Mouse (Mus musculus) hindbrain, embryonic 16.5 days (tissue): ENCODE data around the gene Maml2. TPM values are rescaled to one million over a fixed set of nuclear protein-coding genes. Genes with fewer than 3 reads are reported as not detected.

Source experiments
- ATAC-seq: fragments of 200-750 bp; cut with Nextera tagmentation; 2 replicates; pipeline ENCODE4 v1.8.0; 2017; ENCODE audit warnings: moderate TSS enrichment, moderate library complexity
- H3K27ac ChIP-seq: fragments of 300-500 bp; sonication (generic); 2 replicates; pipeline ENCODE4 v1.5.1; 2014; ENCODE audit warnings: low read depth, mild to moderate bottlenecking, control low read depth, low read length, moderate library complexity
- H3K27me3 ChIP-seq: fragments of 300-500 bp; sonication (generic); replicated peaks from 2 replicates; pipeline ENCODE4 v1.6.1; 2014; ENCODE audit warnings: low read length; ENCODE audit not compliant: control insufficient read depth, insufficient read depth
- H3K36me3 ChIP-seq: fragments of 300-500 bp; sonication (generic); 2 replicates; pipeline ENCODE4 v1.6.1; 2014; ENCODE audit warnings: mild to moderate bottlenecking, low read length, moderate library complexity, mixed read lengths; ENCODE audit not compliant: control insufficient read depth, insufficient read depth
- H3K4me1 ChIP-seq: fragments of 300-500 bp; sonication (generic); 2 replicates; pipeline ENCODE4 v1.6.1; 2014; ENCODE audit warnings: low read depth, low read length; ENCODE audit not compliant: control insufficient read depth, insufficient read depth
- H3K4me2 ChIP-seq: fragments of 300-500 bp; sonication (generic); 2 replicates; pipeline ENCODE4 v1.6.1; 2014; ENCODE audit warnings: mild to moderate bottlenecking, low read length, control low read depth, moderate library complexity
- H3K4me3 ChIP-seq: fragments of 300-500 bp; sonication (generic); 2 replicates; pipeline ENCODE4 v1.5.1; 2014; ENCODE audit warnings: mild to moderate bottlenecking, low read length, control low read depth, moderate library complexity
- H3K9ac ChIP-seq: fragments of 300-500 bp; sonication (generic); 2 replicates; pipeline ENCODE4 v1.6.1; 2014; ENCODE audit warnings: low read depth, mild to moderate bottlenecking, control low read depth, low read length, moderate library complexity
- H3K9me3 ChIP-seq: fragments of 300-500 bp; sonication (generic); 2 replicates; pipeline ENCODE4 v1.6.1; 2014; ENCODE audit warnings: mild to moderate bottlenecking, low read length, moderate library complexity; ENCODE audit not compliant: control insufficient read depth
- whole genome bisulfite sequencing: fragments of 180-500 bp; shearing (Covaris S2); extraction: QIAGEN DNeasy Blood & Tissue Kit; methylation state at CpG from one replicate; pipeline ENCODE4 v1.1.7; 2014; 5-methylcytosine and 5-hydroxymethylcytosine counted together
- polyA plus RNA-seq: library from polyadenylated mRNA; unstranded; fragments of >200 nt; fragmentation: Nextera tagmentation; extraction: Ambion mirVana; gene quantifications from 2 replicates; pipeline ENCODE4 v1.2.1, GENCODE M21; 2015

Maml2 gene
- polyA plus RNA-seq, 1 experiment from 2014 or later = 10.8 TPM

DNA sequence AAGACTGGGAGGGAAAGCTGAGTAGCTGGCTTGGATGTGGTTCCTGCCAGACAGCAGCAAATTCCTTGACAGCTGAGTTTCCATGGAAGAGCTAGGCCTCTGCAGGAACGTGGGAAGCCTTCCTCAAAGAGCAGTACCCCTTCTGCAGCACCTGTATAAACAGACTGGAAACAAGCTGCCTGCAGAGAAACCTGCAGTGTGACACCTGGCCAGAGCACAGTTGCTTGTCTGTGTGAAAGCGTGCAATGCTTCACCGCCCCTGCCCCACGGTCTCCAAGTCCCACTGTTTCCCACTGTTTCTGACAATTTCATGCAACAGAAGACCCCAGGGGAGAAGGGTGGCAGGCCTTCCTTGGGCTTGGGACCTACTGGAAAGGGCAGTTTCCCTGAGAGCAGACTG is 241.8 kb downstream of the Maml2 start:
- Histone ChIP-seq H3K4me1 (peaks cover 6% of the 10 kb centered on the region), H3K4me2 (no peak overlapping the region), H3K27me3 (no peaks in the 10 kb centered on the region), H3K36me3 (no peaks in the 10 kb centered on the region), H3K9ac (peak overlapping the region; percentile 5; the same call in 1 of the 2 replicates), H3K27ac (no peak overlapping the region), H3K4me3 (no peak overlapping the region), H3K9me3 (no peaks in the 10 kb centered on the region)
- WGBS = 37% methylated on average over 4 of the region's 4 CpGs
- ATAC-seq = no peak

GRCm38 (mm10) chr9:13540227-13540626 is 242.5 kb downstream of the Maml2 start:
- no peak overlapping the region for H3K9ac ChIP-seq
- WGBS = 87% methylated on average over 2 of the region's 2 CpGs
- no peaks in the 10 kb centered on the region for H3K36me3 ChIP-seq
- H3K27me3 ChIP-seq = no peaks in the 10 kb centered on the region
- no peaks in the 10 kb centered on the region for H3K9me3 ChIP-seq
- no peak overlapping the region for H3K4me2 ChIP-seq
- H3K4me3 ChIP-seq = no peak overlapping the region
- H3K4me1 ChIP-seq = peaks cover 6% of the 10 kb centered on the region
- ATAC-seq = no peak
- no peak overlapping the region for H3K27ac ChIP-seq

GRCm38 (mm10) chr9:13540781-13541180 is 243.0 kb downstream of the Maml2 start:
- no peak for ATAC-seq
- no peaks in the 10 kb centered on the region for H3K36me3 ChIP-seq
- no peaks in the 10 kb centered on the region for H3K9me3 ChIP-seq
- peaks cover 5% of the 10 kb centered on the region for H3K4me1 ChIP-seq
- no peaks in the 10 kb centered on the region for H3K27me3 ChIP-seq
- H3K4me3 ChIP-seq = no peak overlapping the region
- H3K27ac ChIP-seq = no peak overlapping the region
- H3K9ac ChIP-seq = no peak overlapping the region
- no peak overlapping the region for H3K4me2 ChIP-seq
- 63% methylated on average over 6 of the region's 6 CpGs for WGBS

DNA sequence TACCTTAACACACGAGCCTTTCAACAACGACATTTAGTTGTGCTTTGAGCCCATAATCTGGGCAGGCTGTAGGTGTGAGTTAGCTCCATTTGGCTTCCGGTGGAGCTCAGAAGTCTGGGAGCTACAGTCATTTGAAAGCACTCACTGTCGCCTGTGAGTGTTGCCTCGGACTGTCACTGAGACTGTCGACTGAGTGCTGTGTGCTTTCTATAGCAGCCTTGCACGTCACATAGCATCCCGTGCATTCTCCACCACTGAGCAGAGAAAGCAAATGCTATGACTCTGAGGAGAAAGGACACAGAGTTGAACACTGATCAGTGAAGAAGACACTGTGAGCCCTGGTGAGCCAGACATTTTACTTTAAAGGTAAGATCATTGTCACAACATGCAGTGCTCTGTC is 245.4 kb downstream of the Maml2 start:
- 24% methylated on average over 8 of the region's 8 CpGs for WGBS
- no peaks in the 10 kb centered on the region for H3K36me3 ChIP-seq
- no peak overlapping the region; the same call in 1 of the 2 replicates for H3K27ac ChIP-seq
- H3K27me3 ChIP-seq = no peaks in the 10 kb centered on the region
- peak; percentile 70 for ATAC-seq
- H3K9me3 ChIP-seq = no peaks in the 10 kb centered on the region
- H3K4me1 ChIP-seq = no peaks in the 10 kb centered on the region; the same call in 1 of the 2 replicates
- no peak overlapping the region for H3K9ac ChIP-seq
- H3K4me2 ChIP-seq = no peak overlapping the region
- no peak overlapping the region for H3K4me3 ChIP-seq

GRCm38 (mm10) chr9:13544133-13544532 is 246.4 kb downstream of the Maml2 start:
- H3K36me3 ChIP-seq = no peaks in the 10 kb centered on the region
- H3K9ac ChIP-seq = no peak overlapping the region
- ATAC-seq = no peak
- no peak overlapping the region for H3K4me2 ChIP-seq
- no peaks in the 10 kb centered on the region; the same call in 1 of the 2 replicates for H3K4me1 ChIP-seq
- H3K4me3 ChIP-seq = no peak overlapping the region
- H3K9me3 ChIP-seq = no peaks in the 10 kb centered on the region
- H3K27me3 ChIP-seq = no peaks in the 10 kb centered on the region
- 45% methylated on average over 8 of the region's 8 CpGs for WGBS
- no peak overlapping the region for H3K27ac ChIP-seq

GRCm38 (mm10) chr9:13545726-13546125 is 248.0 kb downstream of the Maml2 start:
- Histone ChIP-seq H3K36me3 (no peaks in the 10 kb centered on the region), H3K27me3 (no peaks in the 10 kb centered on the region), H3K9ac (no peak overlapping the region), H3K9me3 (no peaks in the 10 kb centered on the region), H3K4me3 (no peak overlapping the region), H3K4me2 (no peak overlapping the region), H3K4me1 (no peaks in the 10 kb centered on the region), H3K27ac (no peak overlapping the region)
- no peak for ATAC-seq
- WGBS = 73% methylated on average over 6 of the region's 6 CpGs

GRCm38 (mm10) chr9:13549911-13550310 is 252.2 kb downstream of the Maml2 start:
- no peaks in the 10 kb centered on the region for H3K4me1 ChIP-seq
- WGBS = 59% methylated on average over 3 of the region's 3 CpGs
- H3K27ac ChIP-seq = no peak overlapping the region
- no peaks in the 10 kb centered on the region for H3K36me3 ChIP-seq
- no peak overlapping the region for H3K4me3 ChIP-seq
- H3K9me3 ChIP-seq = no peaks in the 10 kb centered on the region
- no peaks in the 10 kb centered on the region for H3K27me3 ChIP-seq
- no peak overlapping the region for H3K4me2 ChIP-seq
- no peak for ATAC-seq
- H3K9ac ChIP-seq = no peak overlapping the region

- Histone ChIP-seq H3K36me3 (no peaks in the 10 kb centered on the region), H3K27ac (no peak overlapping the region), H3K9ac (no peak overlapping the region), H3K4me3 (no peak overlapping the region), H3K4me1 (no peaks in the 10 kb centered on the region), H3K4me2 (no peak overlapping the region), H3K9me3 (no peaks in the 10 kb centered on the region), H3K27me3 (no peaks in the 10 kb centered on the region)
- WGBS = 71% methylated on average over 5 of the region's 5 CpGs
- no peak for ATAC-seq
Observed at GRCm38 (mm10) chr9:13552380-13553052, 254.8 kb downstream of the Maml2 start.

GRCm38 (mm10) chr9:13554773-13555172 is 257.0 kb downstream of the Maml2 start:
- Histone ChIP-seq H3K4me3 (no peak overlapping the region), H3K27ac (no peak overlapping the region), H3K36me3 (no peaks in the 10 kb centered on the region), H3K4me1 (no peaks in the 10 kb centered on the region), H3K9me3 (no peaks in the 10 kb centered on the region), H3K27me3 (no peaks in the 10 kb centered on the region), H3K4me2 (no peak overlapping the region), H3K9ac (no peak overlapping the region)
- WGBS = 91% methylated on average over 5 of the region's 5 CpGs
- no peak for ATAC-seq
